Mouse (Mus musculus): Measurements from ENCODE around the gene Cntn5. TPM values are rescaled to one million over a fixed set of nuclear protein-coding genes. Genes with fewer than 3 reads are reported as not detected.

Gene Cntn5
- polyA plus RNA-seq, 1 experiment from 2014 or later = 8.2 TPM

DNA sequence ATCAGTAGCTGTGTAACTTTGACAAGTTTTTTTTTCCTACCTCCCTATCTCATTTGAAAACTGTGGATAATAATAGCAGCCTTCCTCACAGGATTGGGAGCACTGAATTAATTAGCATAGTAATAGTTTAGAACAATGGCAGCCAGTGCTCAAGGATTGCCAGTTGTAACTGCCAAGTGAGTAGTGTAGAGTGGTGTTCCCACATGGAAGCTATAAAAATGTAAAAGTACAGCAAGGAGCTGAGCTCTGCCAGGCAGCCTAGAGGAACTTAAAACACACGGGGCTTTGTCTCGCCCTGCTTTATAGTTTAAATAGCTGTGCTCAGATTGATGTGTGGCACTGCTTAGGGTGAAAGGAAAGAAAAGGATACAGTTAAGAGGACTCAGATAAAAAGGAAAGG is 635.2 kb downstream of the Cntn5 start:
- no peaks in the 10 kb centered on the region for H3K9me3 ChIP-seq (replicated peaks; ENCODE audit: control insufficient read depth, low read length)
- 2% methylated on average over 2 of the region's 2 CpGs for WGBS
- no peaks in the 10 kb centered on the region for H3K36me3 ChIP-seq (ENCODE audit: control insufficient read depth, insufficient read depth, low read length)
- no peak overlapping the region for H3K9ac ChIP-seq (ENCODE audit: low read length)
- peak overlapping the region; percentile 53 for H3K27ac ChIP-seq (ENCODE audit: low read depth, low read length)
- ATAC-seq (peak; percentile 97), DNase-seq (ENCODE audit: low spot score) (peak; percentile 95)
- no peak overlapping the region for H3K4me2 ChIP-seq (ENCODE audit: low read length)
- H3K27me3 ChIP-seq (replicated peaks; ENCODE audit: control insufficient read depth, insufficient read depth, low read length) = no peaks in the 10 kb centered on the region
- H3K4me3 ChIP-seq (ENCODE audit: low read depth, low read length) = no peak overlapping the region
- H3K4me1 ChIP-seq (ENCODE audit: control insufficient read depth, insufficient read depth, low read length) = 0 out of 2 replicates have a peak, but pooled peaks cover 3% of the 10 kb centered on the region

DNA sequence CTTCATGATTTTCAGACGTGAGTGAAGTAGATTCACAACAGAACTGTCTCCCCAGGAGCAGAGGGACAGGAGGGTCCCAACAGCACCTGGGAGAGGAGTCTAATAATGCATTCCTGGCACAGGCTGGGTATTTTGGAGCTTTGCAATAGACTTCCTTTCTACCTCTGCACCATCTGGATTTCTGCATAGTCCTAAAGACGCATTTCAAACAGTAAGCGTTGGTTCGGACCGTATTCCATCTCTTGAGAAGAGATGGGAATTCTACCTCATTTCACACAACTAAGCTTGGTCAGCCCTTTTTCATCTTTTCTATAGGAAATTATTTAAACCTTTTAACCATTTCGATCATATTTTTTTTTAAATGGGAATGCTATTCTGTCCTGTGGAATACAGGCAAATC is 635.7 kb downstream of the Cntn5 start:
- 15% methylated on average over 6 of the region's 6 CpGs for WGBS
- H3K27ac ChIP-seq (ENCODE audit: low read depth, low read length) = peak overlapping the region; percentile 50
- no peaks in the 10 kb centered on the region for H3K9me3 ChIP-seq (replicated peaks; ENCODE audit: control insufficient read depth, low read length)
- DNase-seq (ENCODE audit: low spot score) (peak; percentile 54), ATAC-seq (peak; percentile 56)
- H3K4me1 ChIP-seq (ENCODE audit: control insufficient read depth, insufficient read depth, low read length) = 0 out of 2 replicates have a peak, but pooled peaks cover 3% of the 10 kb centered on the region
- H3K9ac ChIP-seq (ENCODE audit: low read length) = no peak overlapping the region
- H3K36me3 ChIP-seq (ENCODE audit: control insufficient read depth, insufficient read depth, low read length) = no peaks in the 10 kb centered on the region
- H3K4me3 ChIP-seq (ENCODE audit: low read depth, low read length) = no peak overlapping the region
- H3K4me2 ChIP-seq (ENCODE audit: low read length) = no peak overlapping the region
- no peaks in the 10 kb centered on the region for H3K27me3 ChIP-seq (replicated peaks; ENCODE audit: control insufficient read depth, insufficient read depth, low read length)

DNA sequence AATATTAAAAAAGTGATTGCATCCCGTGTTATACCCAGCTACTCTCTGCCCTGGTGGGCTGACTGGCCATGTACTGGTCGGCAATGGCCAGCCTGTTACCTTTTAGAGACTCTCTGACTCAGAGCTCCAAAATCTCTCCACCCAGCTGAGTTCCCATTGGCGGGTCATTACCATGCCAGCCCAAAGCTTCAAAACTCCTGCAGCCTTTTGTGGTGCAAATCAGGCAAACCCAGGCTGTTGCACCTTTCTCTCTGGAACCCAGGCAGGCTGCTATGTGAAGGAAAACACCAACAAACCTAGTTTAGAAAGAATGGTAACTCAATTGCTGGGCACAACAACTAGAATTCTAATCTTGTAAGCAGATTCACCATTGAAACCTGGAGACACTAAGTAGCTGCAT is 639.0 kb downstream of the Cntn5 start:
- no peaks in the 10 kb centered on the region for H3K9me3 ChIP-seq (replicated peaks; ENCODE audit: control insufficient read depth, low read length)
- H3K4me3 ChIP-seq (ENCODE audit: low read depth, low read length) = no peak overlapping the region
- no peak for DNase-seq (ENCODE audit: low spot score)
- H3K27ac ChIP-seq (ENCODE audit: low read depth, low read length) = no peak overlapping the region
- WGBS = 27% methylated on average over 3 of the region's 3 CpGs
- H3K36me3 ChIP-seq (ENCODE audit: control insufficient read depth, insufficient read depth, low read length) = no peaks in the 10 kb centered on the region
- H3K4me1 ChIP-seq (ENCODE audit: control insufficient read depth, insufficient read depth, low read length) = 0 out of 2 replicates have a peak, but pooled peaks cover 3% of the 10 kb centered on the region
- no peaks in the 10 kb centered on the region for H3K27me3 ChIP-seq (replicated peaks; ENCODE audit: control insufficient read depth, insufficient read depth, low read length)
- H3K4me2 ChIP-seq (ENCODE audit: low read length) = no peak overlapping the region
- ATAC-seq = no peak
- H3K9ac ChIP-seq (ENCODE audit: low read length) = no peak overlapping the region

DNA sequence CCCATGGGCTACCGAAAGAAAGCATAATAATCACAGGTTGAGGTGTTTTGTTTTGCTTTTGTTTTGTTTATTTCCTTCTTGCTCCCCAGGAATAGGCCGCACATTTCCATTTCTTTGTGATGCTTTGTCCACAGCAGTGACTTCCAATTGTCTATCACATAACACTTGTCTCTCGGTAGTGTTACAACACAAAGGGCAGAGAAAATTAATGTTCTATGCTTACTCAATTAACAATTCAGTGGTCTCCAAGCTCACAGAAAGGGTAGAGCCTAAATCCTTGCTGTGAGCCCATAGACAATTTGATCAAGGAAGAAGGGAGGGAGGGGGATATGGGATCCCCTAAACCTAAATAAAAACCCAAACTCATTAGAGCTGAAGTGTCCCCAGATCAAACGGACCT is 671.2 kb downstream of the Cntn5 start:
- Histone ChIP-seq H3K9me3 (replicated peaks; ENCODE audit: control insufficient read depth, low read length) (no peaks in the 10 kb centered on the region; the same call in 1 of the 2 replicates), H3K9ac (ENCODE audit: low read length) (no peak overlapping the region), H3K27ac (ENCODE audit: low read depth, low read length) (no peak overlapping the region), H3K4me1 (ENCODE audit: control insufficient read depth, insufficient read depth, low read length) (peaks cover 8% of the 10 kb centered on the region; the same call in 1 of the 2 replicates), H3K36me3 (ENCODE audit: control insufficient read depth, insufficient read depth, low read length) (no peaks in the 10 kb centered on the region), H3K4me3 (ENCODE audit: low read depth, low read length) (no peak overlapping the region), H3K27me3 (replicated peaks; ENCODE audit: control insufficient read depth, insufficient read depth, low read length) (no peaks in the 10 kb centered on the region), H3K4me2 (ENCODE audit: low read length) (no peak overlapping the region)
- 69% methylated on average over 4 of the region's 4 CpGs for WGBS
- no peak for DNase-seq (ENCODE audit: low spot score)
- no peak for ATAC-seq

DNA sequence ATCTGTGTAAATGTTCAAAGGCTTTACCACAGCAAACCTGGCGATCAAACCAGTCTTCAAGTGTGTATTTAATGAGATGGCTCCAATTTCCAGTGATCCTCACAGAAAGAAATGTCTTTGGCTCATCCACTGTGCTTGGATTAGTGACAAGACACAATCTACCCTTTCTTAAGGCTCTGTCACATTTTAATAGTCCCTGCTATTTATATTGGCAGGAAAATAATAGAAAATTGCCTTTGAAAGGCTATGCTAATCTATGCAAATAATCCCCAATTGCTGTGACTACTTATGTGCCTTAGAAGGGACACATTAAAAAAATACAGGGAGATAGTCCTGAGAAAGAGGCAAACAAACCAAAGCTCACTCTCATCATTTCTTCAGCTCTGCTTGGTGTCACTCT is 672.5 kb downstream of the Cntn5 start:
- Histone ChIP-seq H3K9me3 (replicated peaks; ENCODE audit: control insufficient read depth, low read length) (no peaks in the 10 kb centered on the region), H3K4me3 (ENCODE audit: low read depth, low read length) (no peak overlapping the region), H3K9ac (ENCODE audit: low read length) (no peak overlapping the region), H3K36me3 (ENCODE audit: control insufficient read depth, insufficient read depth, low read length) (no peaks in the 10 kb centered on the region), H3K4me1 (ENCODE audit: control insufficient read depth, insufficient read depth, low read length) (peaks cover 8% of the 10 kb centered on the region; the same call in 1 of the 2 replicates), H3K4me2 (ENCODE audit: low read length) (no peak overlapping the region), H3K27ac (ENCODE audit: low read depth, low read length) (no peak overlapping the region), H3K27me3 (replicated peaks; ENCODE audit: control insufficient read depth, insufficient read depth, low read length) (no peaks in the 10 kb centered on the region)
- DNase-seq (ENCODE audit: low spot score) (peak; percentile 69), ATAC-seq (peak; percentile 80)
- WGBS = 6% methylated on average over 1 of the region's 1 CpGs

DNA sequence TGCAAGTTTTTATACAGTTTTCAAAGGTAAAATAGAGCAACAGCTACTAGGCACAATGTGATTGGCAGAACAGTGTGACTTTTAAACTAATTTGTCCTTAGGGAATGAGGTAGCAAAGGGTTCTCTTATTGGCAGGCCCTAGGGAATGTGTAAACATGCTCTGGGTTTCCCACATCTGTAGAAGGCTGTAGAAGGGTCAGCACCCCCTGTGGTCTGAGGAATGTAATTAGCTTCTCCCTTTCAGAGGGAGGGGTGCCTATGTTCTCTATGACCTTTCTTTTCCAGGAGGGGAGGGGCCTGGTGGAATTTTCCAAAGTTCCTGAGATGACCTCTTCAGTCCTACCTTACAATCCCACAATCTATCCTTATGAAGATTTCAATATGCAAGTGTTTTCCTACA is 673.6 kb downstream of the Cntn5 start:
- no peak for DNase-seq (ENCODE audit: low spot score)
- H3K36me3 ChIP-seq (ENCODE audit: control insufficient read depth, insufficient read depth, low read length) = no peaks in the 10 kb centered on the region
- H3K4me3 ChIP-seq (ENCODE audit: low read depth, low read length) = no peak overlapping the region
- H3K9me3 ChIP-seq (replicated peaks; ENCODE audit: control insufficient read depth, low read length) = no peaks in the 10 kb centered on the region
- H3K27ac ChIP-seq (ENCODE audit: low read depth, low read length) = no peak overlapping the region
- H3K4me1 ChIP-seq (ENCODE audit: control insufficient read depth, insufficient read depth, low read length) = peaks cover 8% of the 10 kb centered on the region
- H3K9ac ChIP-seq (ENCODE audit: low read length) = no peak overlapping the region
- no peaks in the 10 kb centered on the region for H3K27me3 ChIP-seq (replicated peaks; ENCODE audit: control insufficient read depth, insufficient read depth, low read length)
- no peak for ATAC-seq
- H3K4me2 ChIP-seq (ENCODE audit: low read length) = no peak overlapping the region

DNA sequence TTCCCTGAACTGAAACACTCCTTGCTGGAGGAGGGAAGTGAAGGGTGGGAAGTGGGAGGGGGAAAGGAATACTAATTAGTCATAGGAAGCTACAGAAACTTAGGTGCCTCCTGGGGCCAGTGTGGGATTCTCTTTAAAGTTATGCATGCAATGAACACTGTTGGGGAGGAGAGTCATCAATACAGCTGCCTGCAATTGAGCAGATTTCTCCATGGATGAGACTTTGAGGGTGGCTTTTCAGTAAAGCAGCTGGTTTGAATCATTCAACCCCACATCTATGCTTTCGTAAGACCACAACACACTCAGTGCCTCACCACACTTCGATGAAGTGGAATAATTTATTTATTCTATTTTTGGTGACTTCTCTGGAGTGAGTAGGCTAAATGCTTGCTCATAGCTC is 674.9 kb downstream of the Cntn5 start:
- no peaks in the 10 kb centered on the region for H3K36me3 ChIP-seq (ENCODE audit: control insufficient read depth, insufficient read depth, low read length)
- no peaks in the 10 kb centered on the region for H3K27me3 ChIP-seq (replicated peaks; ENCODE audit: control insufficient read depth, insufficient read depth, low read length)
- ATAC-seq (no peak), DNase-seq (ENCODE audit: low spot score) (no peak)
- peaks cover 8% of the 10 kb centered on the region for H3K4me1 ChIP-seq (ENCODE audit: control insufficient read depth, insufficient read depth, low read length)
- H3K27ac ChIP-seq (ENCODE audit: low read depth, low read length) = no peak overlapping the region
- no peak overlapping the region for H3K9ac ChIP-seq (ENCODE audit: low read length)
- no peaks in the 10 kb centered on the region for H3K9me3 ChIP-seq (replicated peaks; ENCODE audit: control insufficient read depth, low read length)
- 45% methylated on average over 2 of the region's 2 CpGs for WGBS
- no peak overlapping the region for H3K4me3 ChIP-seq (ENCODE audit: low read depth, low read length)
- no peak overlapping the region for H3K4me2 ChIP-seq (ENCODE audit: low read length)

DNA sequence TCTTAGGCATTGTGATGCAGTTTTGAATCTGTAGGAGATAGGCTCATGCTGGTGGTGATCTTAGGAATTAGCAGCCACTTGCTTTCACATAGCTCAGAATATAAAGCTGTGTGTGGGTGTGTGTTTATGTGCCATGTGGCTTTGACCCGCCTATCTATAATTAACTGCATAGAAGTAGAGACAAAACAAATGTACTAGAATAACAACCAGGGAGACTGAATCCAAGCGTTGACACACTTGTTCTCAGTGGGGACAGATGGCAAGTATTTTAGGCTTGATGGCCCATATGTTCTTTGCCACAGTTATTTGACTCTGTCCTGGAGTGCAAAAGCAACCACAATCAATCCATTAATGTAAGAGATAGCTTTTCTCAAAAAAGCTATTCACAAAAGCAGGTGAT is 678.6 kb downstream of the Cntn5 start:
- 44% methylated on average over 2 of the region's 2 CpGs for WGBS
- Histone ChIP-seq H3K9ac (ENCODE audit: low read length) (no peak overlapping the region), H3K27ac (ENCODE audit: low read depth, low read length) (no peak overlapping the region), H3K27me3 (replicated peaks; ENCODE audit: control insufficient read depth, insufficient read depth, low read length) (no peaks in the 10 kb centered on the region), H3K9me3 (replicated peaks; ENCODE audit: control insufficient read depth, low read length) (no peaks in the 10 kb centered on the region), H3K4me1 (ENCODE audit: control insufficient read depth, insufficient read depth, low read length) (peaks cover 3% of the 10 kb centered on the region), H3K4me2 (ENCODE audit: low read length) (no peak overlapping the region), H3K4me3 (ENCODE audit: low read depth, low read length) (no peak overlapping the region), H3K36me3 (ENCODE audit: control insufficient read depth, insufficient read depth, low read length) (no peaks in the 10 kb centered on the region)
- DNase-seq (ENCODE audit: low spot score) (peak; percentile 45), ATAC-seq (peak; percentile 79)

DNA sequence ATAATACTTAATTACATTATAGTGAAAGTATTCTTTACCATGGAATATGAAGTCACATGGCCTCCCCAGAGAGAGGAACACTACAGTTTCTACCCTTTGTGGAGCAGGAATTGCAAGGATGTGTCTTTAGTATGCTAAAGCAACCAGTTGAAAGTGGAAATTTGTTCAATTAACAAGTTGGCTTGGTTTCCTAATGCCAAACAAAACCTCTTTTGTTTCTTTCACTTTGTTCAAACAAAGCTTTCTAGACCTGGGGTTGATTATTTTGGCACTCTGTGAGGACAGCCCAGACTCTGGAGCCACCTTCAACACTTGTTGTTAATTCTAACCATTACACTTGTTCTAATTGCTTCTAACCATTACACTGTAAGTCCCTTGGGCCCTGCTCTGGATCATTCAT is 718.5 kb downstream of the Cntn5 start:
- H3K36me3 ChIP-seq (ENCODE audit: control insufficient read depth, insufficient read depth, low read length) = no peaks in the 10 kb centered on the region
- peak; percentile 77 for DNase-seq (ENCODE audit: low spot score)
- no peaks in the 10 kb centered on the region for H3K4me1 ChIP-seq (ENCODE audit: control insufficient read depth, insufficient read depth, low read length)
- no peaks in the 10 kb centered on the region for H3K27me3 ChIP-seq (replicated peaks; ENCODE audit: control insufficient read depth, insufficient read depth, low read length)
- no peak overlapping the region for H3K9ac ChIP-seq (ENCODE audit: low read length)
- ATAC-seq = peak; percentile 74; the same call in 1 of the 2 replicates
- H3K27ac ChIP-seq (ENCODE audit: low read depth, low read length) = no peak overlapping the region
- no peaks in the 10 kb centered on the region for H3K9me3 ChIP-seq (replicated peaks; ENCODE audit: control insufficient read depth, low read length)
- no peak overlapping the region for H3K4me2 ChIP-seq (ENCODE audit: low read length)
- H3K4me3 ChIP-seq (ENCODE audit: low read depth, low read length) = no peak overlapping the region

Measured in forebrain, embryonic 14.5 days (tissue).